Mouse (Mus musculus) ES-E14 (cell line): ENCODE data around the gene Tulp3.

Source experiments
- CHD2 ChIP-seq: IDR thresholded peaks from 2 replicates; pipeline ENCODE4 v1.6.1; 2014; ENCODE audit warnings: mild to moderate bottlenecking, low read depth, low read length, inconsistent platforms
- HCFC1 ChIP-seq: IDR thresholded peaks from 2 replicates; pipeline ENCODE4 v1.6.1; 2012; ENCODE audit warnings: low read length, inconsistent platforms, borderline replicate concordance; ENCODE audit not compliant: insufficient read depth
- MAFK ChIP-seq: IDR thresholded peaks from 2 replicates; pipeline ENCODE4 v1.6.1; 2014; ENCODE audit warnings: mild to moderate bottlenecking, low read depth, low read length, inconsistent platforms; ENCODE audit not compliant: insufficient read depth
- ZC3H11A ChIP-seq: IDR thresholded peaks from 2 replicates; pipeline ENCODE4 v1.6.1; 2012; ENCODE audit warnings: low read depth, mild to moderate bottlenecking, inconsistent platforms, low read length, borderline replicate concordance
- ZNF384 ChIP-seq: IDR thresholded peaks from 2 replicates; pipeline ENCODE4 v1.6.1; 2012; ENCODE audit warnings: low read depth, low read length, inconsistent platforms

GRCm38 (mm10) chr6:128275506-128276064, 80.1 kb downstream of the Tulp3 start:
- TF ChIP-seq HCFC1 = no peak
- no peak for TF ChIP-seq ZNF384
- TF ChIP-seq ZC3H11A = no peak
- TF ChIP-seq MAFK = no peak
- TF ChIP-seq CHD2 = no peak
